Comparison of ENCODE assay signal across 8 mouse cellular contexts in genomic region chr10:127166771-127167613, GRCm38 (mm10). TPM values are rescaled to one million over a fixed set of nuclear protein-coding genes. Genes with fewer than 3 reads are reported as not detected.
DNase-seq lines count a peak whose midpoint lies in the region; ATAC-seq and TF ChIP-seq lines count a peak whose summit lies in the region.

No protein-coding gene starts in this region.

- no peaks in the 10 kb centered on the region; the same call in 1 of the 2 replicates for H3K79me2 ChIP-seq in CH12.LX (replicated peaks; ENCODE audit: control insufficient read depth, extremely low read depth, insufficient read depth, poor library complexity, severe bottlenecking)

- peaks cover 0 to 11% of the 10 kb centered on the region in 2 experiments for H3K36me3 ChIP-seq in CH12.LX (replicated peaks in 1 of 2; ENCODE audit: control insufficient read depth in 1 of 2, insufficient read depth in 1 of 2, low read length in 1 of 2)
- peaks cover 22% of the 10 kb centered on the region for H3K36me3 ChIP-seq in forebrain, postnatal 0 days (ENCODE audit: insufficient read depth)
- H3K36me3 ChIP-seq in lung, embryonic 16.5 days (ENCODE audit: control insufficient read depth, insufficient read depth, low read length) = no peaks in the 10 kb centered on the region

- no peak for TF ChIP-seq RAD21 in CH12.LX (IDR thresholded peaks at IDR 0.05; ENCODE audit: low read depth, low read length)

- no peak for TF ChIP-seq POLR2A in CH12.LX (IDR thresholded peaks at IDR 0.05; ENCODE audit: low read depth, low read length)

- peaks cover 8% of the 10 kb centered on the region for H3K27me3 ChIP-seq in CH12.LX (replicated peaks)
- peaks cover 6% of the 10 kb centered on the region for H3K27me3 ChIP-seq in forebrain, postnatal 0 days (ENCODE audit: insufficient read depth, low read length)
- peaks cover 66% of the 10 kb centered on the region for H3K27me3 ChIP-seq in lung, embryonic 16.5 days (ENCODE audit: control insufficient read depth, insufficient read depth, low read depth, low read length)

- DNase-seq in cerebellum, adult 9-11 months = peak; percentile 63
- no peak for DNase-seq in cerebellum, postnatal 25 days
- no peak for DNase-seq in CH12.LX (ENCODE audit: extremely low read depth)
- DNase-seq in forebrain, postnatal 0 days = no peak
- DNase-seq in adrenal gland, adult 8-10 months = no peak
- DNase-seq in left cerebral cortex, postnatal 25 days (ENCODE audit: low spot score in 2 of 2) = no peak
- DNase-seq in gastrocnemius, postnatal 36 days = no peak

- no peak overlapping the region for H3K27ac ChIP-seq in CH12.LX (ENCODE audit: insufficient read depth, low read depth)
- H3K27ac ChIP-seq in forebrain, postnatal 0 days (ENCODE audit: low read depth, low read length) = peak overlapping the region; percentile 94; the same call in 1 of the 2 replicates
- H3K27ac ChIP-seq in lung, embryonic 16.5 days (ENCODE audit: low read length) = no peak overlapping the region

- in situ Hi-C loops in CH12.LX (cut with MboI; ENCODE audit: low pct_ligation_motif_present, low pct_unique_long_range_greater_than_20kb, low sequenced_read_pairs) = loop anchor here (5.0 kb wide), 1 partner anchor 40 kb away; no protein-coding TSS in a partner anchor

- WGBS in forebrain, postnatal 0 days = 29% methylated on average over 15 of the region's 15 CpGs
- 24% methylated on average over 15 of the region's 15 CpGs for WGBS in lung, embryonic 16.5 days

- H3K4me2 ChIP-seq in CH12.LX (ENCODE audit: insufficient read depth, low read depth, poor library complexity, severe bottlenecking) = peak overlapping the region; percentile 41
- peak overlapping the region; percentile 84 for H3K4me2 ChIP-seq in forebrain, postnatal 0 days (ENCODE audit: low read depth)
- H3K4me2 ChIP-seq in lung, embryonic 16.5 days (ENCODE audit: low read depth, low read length) = no peak overlapping the region

- peaks cover 23% of the 10 kb centered on the region for H3K9me3 ChIP-seq in CH12.LX (replicated peaks; ENCODE audit: low read length)
- H3K9me3 ChIP-seq in forebrain, postnatal 0 days (ENCODE audit: low read length) = no peaks in the 10 kb centered on the region
- no peaks in the 10 kb centered on the region for H3K9me3 ChIP-seq in lung, embryonic 16.5 days (ENCODE audit: control insufficient read depth, low read length)

- peak overlapping the region in 1 of 3 experiments; percentile 77 for H3K4me3 ChIP-seq in CH12.LX (replicated peaks in 1 of 3; ENCODE audit: low read depth in 2 of 3, low read length in 2 of 3, poor library complexity in 1 of 3)
- peak overlapping the region; percentile 83 for H3K4me3 ChIP-seq in forebrain, postnatal 0 days (ENCODE audit: low read depth, low read length)
- peak overlapping the region; percentile 62 for H3K4me3 ChIP-seq in lung, embryonic 16.5 days (ENCODE audit: low read length)

- no peak for TF ChIP-seq EP300 in CH12.LX (IDR thresholded peaks at IDR 0.05; ENCODE audit: low read length)

- intact Hi-C loops in left cerebral cortex, postnatal 25 days (cut with DNase I) = loop anchor here (5.0 kb wide), 1 partner anchor 90 kb away; the partner anchor contains the start of gene Agap2
- intact Hi-C loops in gastrocnemius, postnatal 36 days (cut with DNase I) = loop anchor here (5.0 kb wide), 1 partner anchor 40 kb away; no protein-coding TSS in a partner anchor

- ATAC-seq in forebrain, postnatal 0 days = no peak
- ATAC-seq in lung, embryonic 16.5 days (ENCODE audit: low read depth) = no peak

- dilution Hi-C loops in CH12.LX (cut with MboI; ENCODE audit: extremely low pct_ligation_motif_present, extremely low pct_unique_long_range_greater_than_20kb, low sequenced_read_pairs) = no loop called here

- no peak for TF ChIP-seq CTCF in CH12.LX (conservative IDR thresholded peaks at IDR 0.05 in 1 of 2, IDR thresholded peaks at IDR 0.05 in 1 of 2; ENCODE audit: low read depth in 2 of 2, low read length in 2 of 2)
- no peak for TF ChIP-seq CTCF in forebrain, postnatal 0 days (IDR thresholded peaks at IDR 0.05; ENCODE audit: low read depth)

- H3K9ac ChIP-seq in CH12.LX (ENCODE audit: insufficient read depth, low read depth) = no peak overlapping the region; the same call in 1 of the 2 replicates
- H3K9ac ChIP-seq in forebrain, postnatal 0 days = peak overlapping the region; percentile 99
- no peak overlapping the region for H3K9ac ChIP-seq in lung, embryonic 16.5 days (ENCODE audit: low read length)

- H3K4me1 ChIP-seq in CH12.LX (ENCODE audit: control insufficient read depth in 1 of 2, insufficient read depth in 2 of 2) = peaks cover 12 to 25% of the 10 kb centered on the region in 2 experiments
- 0 out of 2 replicates have a peak, but pooled peaks cover 3% of the 10 kb centered on the region for H3K4me1 ChIP-seq in forebrain, postnatal 0 days (ENCODE audit: insufficient read depth)
- peaks cover 26% of the 10 kb centered on the region for H3K4me1 ChIP-seq in lung, embryonic 16.5 days (replicated peaks; ENCODE audit: control insufficient read depth, insufficient read depth, low read length)

TF ChIP-seq in CH12.LX, 34 proteins besides CTCF, POLR2A, EP300 and RAD21:
- TF ChIP-seq MXI1 (IDR thresholded peaks at IDR 0.05; ENCODE audit: low read depth, low read length) = 0 out of 2 replicates have a peak, but pooled peaks have one; percentile 31
- TF ChIP-seq TBP (conservative IDR thresholded peaks at IDR 0.05; ENCODE audit: low read depth, low read length) = no peak
- TF ChIP-seq USF2 (conservative IDR thresholded peaks at IDR 0.05; ENCODE audit: low read depth, low read length) = no peak

RNA-seq across cellular contexts. Expression of gene B4galnt1, which starts 2.0 kb away (rescaled TPM):
- total RNA-seq in CH12.LX (2012; rRNA removed) (15.5 and 17.5 TPM in 2 replicates), CH12.LX (2014; rRNA removed) (0.74 and 0.98 TPM in 2 replicates)
- 1.9 and 2.3 TPM in 2 replicates for polyA plus RNA-seq in CH12.LX (2012; ENCODE audit: insufficient read length, low read depth)
- total RNA-seq in forebrain, postnatal 0 days (2014; rRNA removed) = 87.9 and 94.4 TPM in 2 replicates
- polyA plus RNA-seq in forebrain, postnatal 0 days (2015; fragmentation: Nextera tagmentation; extraction: Ambion mirVana) = 87.3 and 87.8 TPM in 2 replicates
- polyA plus RNA-seq in lung, embryonic 16.5 days (2015; fragmentation: Nextera tagmentation; extraction: Ambion mirVana) = 3.5 and 5.2 TPM in 2 replicates
- total RNA-seq in adrenal gland, adult 8-10 months (2022) = 10 to 100 TPM in 2 of 4 experiments, 1 to 10 TPM in 2; 8.8 to 13.4 (median 11.1) TPM
- 100 to 1,000 TPM; 111 to 116 TPM for total RNA-seq in left cerebral cortex, postnatal 25 days (2021)
- 1 to 10 TPM in 1 of 2 experiments, under 1 TPM in 1; 0.69 to 1.0 TPM for total RNA-seq in gastrocnemius, postnatal 36 days (2021)

RNA-seq across cellular contexts. Expression of gene Slc26a10, which starts 13.5 kb away (rescaled TPM):
- total RNA-seq in CH12.LX (2012; rRNA removed) (1.2 and 1.7 TPM in 2 replicates), CH12.LX (2014; rRNA removed) (0.05 TPM in 2 replicates)
- 0.16 and 0.44 TPM in 2 replicates for polyA plus RNA-seq in CH12.LX (2012; ENCODE audit: insufficient read length, low read depth)
- total RNA-seq in forebrain, postnatal 0 days (2014; rRNA removed) = 0.10 TPM in 1 of 2 replicates, not detected in the other
- 0.80 and 1.1 TPM in 2 replicates for polyA plus RNA-seq in forebrain, postnatal 0 days (2015; fragmentation: Nextera tagmentation; extraction: Ambion mirVana)
- 0.88 and 1.1 TPM in 2 replicates for polyA plus RNA-seq in lung, embryonic 16.5 days (2015; fragmentation: Nextera tagmentation; extraction: Ambion mirVana)
- total RNA-seq in adrenal gland, adult 8-10 months (2022) = 1 to 10 TPM in 1 of 4 experiments, under 1 TPM in 3; 0.21 to 2.3 (median 0.48) TPM
- total RNA-seq in left cerebral cortex, postnatal 25 days (2021) = 1 to 10 TPM; 2.4 to 4.1 TPM
- total RNA-seq in gastrocnemius, postnatal 36 days (2021) = 1 to 10 TPM; 4.8 to 5.1 TPM

RNA-seq across cellular contexts. Expression of gene Arhgef25, which starts 22.9 kb away (rescaled TPM):
- total RNA-seq in CH12.LX (2012; rRNA removed) (8.6 and 8.7 TPM in 2 replicates), CH12.LX (2014; rRNA removed) (3.3 and 4.0 TPM in 2 replicates)
- 8.3 and 11.1 TPM in 2 replicates for polyA plus RNA-seq in CH12.LX (2012; ENCODE audit: insufficient read length, low read depth)
- 45.4 and 61.3 TPM in 2 replicates for total RNA-seq in forebrain, postnatal 0 days (2014; rRNA removed)
- 14.8 and 16.9 TPM in 2 replicates for polyA plus RNA-seq in forebrain, postnatal 0 days (2015; fragmentation: Nextera tagmentation; extraction: Ambion mirVana)
- polyA plus RNA-seq in lung, embryonic 16.5 days (2015; fragmentation: Nextera tagmentation; extraction: Ambion mirVana) = 60.3 and 65.0 TPM in 2 replicates
- total RNA-seq in adrenal gland, adult 8-10 months (2022) = 10 to 100 TPM; 24.8 to 52.1 (median 37.9) TPM
- 100 to 1,000 TPM; 142 to 156 TPM for total RNA-seq in left cerebral cortex, postnatal 25 days (2021)
- total RNA-seq in gastrocnemius, postnatal 36 days (2021) = 1 to 10 TPM; 8.3 to 9.4 TPM

RNA-seq across cellular contexts. Expression of gene Dtx3, which starts 28.5 kb away (rescaled TPM):
- 26.9 and 27.6 TPM in 2 replicates for total RNA-seq in CH12.LX (2012; rRNA removed)
- total RNA-seq in CH12.LX (2014; rRNA removed) = 18.9 and 19.2 TPM in 2 replicates
- 51.2 and 54.4 TPM in 2 replicates for polyA plus RNA-seq in CH12.LX (2012; ENCODE audit: insufficient read length, low read depth)
- total RNA-seq in forebrain, postnatal 0 days (2014; rRNA removed) = 198 and 245 TPM in 2 replicates
- 175 and 178 TPM in 2 replicates for polyA plus RNA-seq in forebrain, postnatal 0 days (2015; fragmentation: Nextera tagmentation; extraction: Ambion mirVana)
- polyA plus RNA-seq in lung, embryonic 16.5 days (2015; fragmentation: Nextera tagmentation; extraction: Ambion mirVana) = 72.9 and 74.8 TPM in 2 replicates
- total RNA-seq in adrenal gland, adult 8-10 months (2022) = 100 to 1,000 TPM in 2 of 4 experiments, 10 to 100 TPM in 2; 61.1 to 158 (median 116) TPM
- 100 to 1,000 TPM; 210 TPM for total RNA-seq in left cerebral cortex, postnatal 25 days (2021)
- total RNA-seq in gastrocnemius, postnatal 36 days (2021) = 10 to 100 TPM; 21.2 to 24.6 TPM

RNA-seq across cellular contexts. Expression of gene Pip4k2c, which starts 44.4 kb away (rescaled TPM):
- total RNA-seq in CH12.LX (2012; rRNA removed) = 22.7 TPM in 2 replicates
- total RNA-seq in CH12.LX (2014; rRNA removed) = 12.5 and 13.3 TPM in 2 replicates
- 23.3 and 24.7 TPM in 2 replicates for polyA plus RNA-seq in CH12.LX (2012; ENCODE audit: insufficient read length, low read depth)
- 21.5 and 23.3 TPM in 2 replicates for total RNA-seq in forebrain, postnatal 0 days (2014; rRNA removed)
- polyA plus RNA-seq in forebrain, postnatal 0 days (2015; fragmentation: Nextera tagmentation; extraction: Ambion mirVana) = 17.8 and 20.1 TPM in 2 replicates
- 30.0 and 30.8 TPM in 2 replicates for polyA plus RNA-seq in lung, embryonic 16.5 days (2015; fragmentation: Nextera tagmentation; extraction: Ambion mirVana)
- 10 to 100 TPM; 53.2 to 59.6 (median 57.1) TPM for total RNA-seq in adrenal gland, adult 8-10 months (2022)
- 10 to 100 TPM; 95.2 to 95.6 TPM for total RNA-seq in left cerebral cortex, postnatal 25 days (2021)
- total RNA-seq in gastrocnemius, postnatal 36 days (2021) = 1 to 10 TPM; 5.6 to 6.1 TPM
